Mouse (Mus musculus) forebrain, embryonic 13.5 days (tissue): ENCODE measurements at regions not wholly inside any gene's neighbourhood (a gene's known extent, or its start where the extent isn't known, plus 50 kb on each side); places are given as distances from the start of the nearest gene placed in this dataset.

Experiments used
- ATAC-seq: fragments of 200-750 bp; cut with Nextera tagmentation; 2 replicates; pipeline ENCODE4 v1.8.0; 2017
- H3K27ac ChIP-seq: fragments of 300-500 bp; sonication (generic); 2 replicates; pipeline ENCODE4 v1.5.1; 2015; ENCODE audit warnings: inconsistent platforms, mild to moderate bottlenecking, moderate library complexity
- H3K27me3 ChIP-seq: fragments of 300-500 bp; sonication (generic); 2 replicates; pipeline ENCODE4 v1.6.1; 2015; ENCODE audit warnings: mild to moderate bottlenecking, inconsistent platforms
- H3K36me3 ChIP-seq: fragments of 300-500 bp; sonication (generic); 2 replicates; pipeline ENCODE4 v1.6.1; 2015; ENCODE audit warnings: mild to moderate bottlenecking, inconsistent platforms; ENCODE audit not compliant: poor library complexity, severe bottlenecking
- H3K4me1 ChIP-seq: fragments of 300-500 bp; sonication (generic); 2 replicates; pipeline ENCODE4 v1.6.1; 2015; ENCODE audit warnings: inconsistent platforms
- H3K4me2 ChIP-seq: fragments of 300-500 bp; sonication (generic); 2 replicates; pipeline ENCODE4 v1.6.1; 2015; ENCODE audit warnings: inconsistent platforms, mild to moderate bottlenecking, moderate library complexity
- H3K4me3 ChIP-seq: fragments of 300-500 bp; sonication (generic); 2 replicates; pipeline ENCODE4 v1.5.1; 2015; ENCODE audit warnings: mild to moderate bottlenecking, inconsistent platforms
- H3K9ac ChIP-seq: fragments of 300-500 bp; sonication (generic); 2 replicates; pipeline ENCODE4 v1.6.1; 2015; ENCODE audit warnings: mild to moderate bottlenecking, inconsistent platforms
- H3K9me3 ChIP-seq: fragments of 300-500 bp; sonication (generic); replicated peaks from 2 replicates; pipeline ENCODE4 v1.6.1; 2016; ENCODE audit warnings: inconsistent platforms
- WGBS: fragments of 180-500 bp; shearing (Covaris S2); methylation state at CpG from one replicate; pipeline ENCODE4 v1.1.7; 2015; 5-methylcytosine and 5-hydroxymethylcytosine counted together

DNA sequence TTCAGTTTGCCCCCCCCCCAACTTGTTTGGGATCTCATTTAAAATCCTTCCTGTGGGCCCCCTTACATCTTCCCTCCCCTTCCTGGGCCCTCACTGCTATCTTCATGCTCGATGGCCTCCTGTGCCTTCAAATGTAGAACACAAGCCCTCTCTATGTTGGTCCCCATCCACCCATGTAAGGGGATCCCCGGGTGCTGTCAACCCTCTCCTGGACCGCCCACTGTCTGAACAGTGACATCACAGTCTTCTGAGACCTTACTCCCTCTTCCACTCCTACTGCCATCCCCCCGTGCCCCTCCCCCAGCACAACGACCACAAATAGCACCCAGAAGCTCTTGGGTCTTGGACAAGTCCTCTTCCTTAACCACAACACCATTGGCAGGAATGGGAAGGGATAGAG is 56.6 kb upstream of the Twist2 start:
- Histone ChIP-seq H3K4me3 (no peak overlapping the region), H3K9me3 (no peaks in the 10 kb centered on the region), H3K4me1 (peaks cover 6% of the 10 kb centered on the region), H3K9ac (no peak overlapping the region), H3K4me2 (no peak overlapping the region), H3K27ac (no peak overlapping the region), H3K36me3 (no peaks in the 10 kb centered on the region), H3K27me3 (0 out of 2 replicates have a peak, but pooled peaks cover 4% of the 10 kb centered on the region)
- no peak for ATAC-seq
- 88% methylated on average over 5 of the region's 5 CpGs for WGBS

DNA sequence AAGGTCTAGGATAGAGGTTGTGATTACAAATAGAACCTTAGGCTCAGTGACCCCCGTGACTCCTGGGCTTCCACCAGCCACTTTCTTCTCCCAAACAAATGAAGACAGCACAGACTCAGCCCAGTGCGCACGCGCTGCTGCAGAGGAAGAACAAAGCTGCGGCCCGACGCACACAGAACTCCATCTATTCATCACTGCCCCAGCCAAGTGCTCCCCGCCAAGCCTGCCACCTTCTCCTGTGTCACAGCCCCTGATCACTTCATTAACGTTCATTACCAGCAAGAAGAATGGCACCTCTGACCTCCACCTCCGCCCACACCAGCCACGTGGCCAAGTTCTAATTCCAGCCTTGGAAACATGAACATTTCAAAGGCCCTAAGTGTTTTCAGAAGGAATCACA is 53.7 kb upstream of the Twist2 start:
- Histone ChIP-seq H3K4me2 (no peak overlapping the region; the same call in 1 of the 2 replicates), H3K9me3 (no peaks in the 10 kb centered on the region), H3K4me3 (no peak overlapping the region), H3K36me3 (no peaks in the 10 kb centered on the region), H3K27ac (no peak overlapping the region), H3K27me3 (0 out of 2 replicates have a peak, but pooled peaks cover 4% of the 10 kb centered on the region), H3K9ac (no peak overlapping the region), H3K4me1 (peaks cover 6% of the 10 kb centered on the region)
- 18% methylated on average over 11 of the region's 11 CpGs for WGBS
- ATAC-seq = peak; percentile 51; the same call in 1 of the 2 replicates
